Mouse (Mus musculus) CD4-positive, CD25-positive, alpha-beta regulatory T cell, adult 2 months (primary cell): ENCODE data around the gene Lix1.

Experiments
- DNase-seq: peaks from one replicate; pipeline ENCODE4 v3.0.0-alpha.2; 2012; ENCODE audit warnings: low read depth, low spot score

Lix1 gene

GRCm38 (mm10) chr17:17402222-17403004 is at the start of gene Lix1:
Lix1 (plus strand) TSS chr17:17402672.
- peak; percentile 28 for DNase-seq

- DNase-seq, result no peak
These were observed 28.9 kb upstream of the Lix1 start for GRCm38 (mm10) chr17:17373550-17373917.

GRCm38 (mm10) chr17:17373918-17374910 is 28.3 kb upstream of the Lix1 start, which contains the start of gene Riok2:
Riok2 (plus strand) TSS chr17:17374309.
- peak; percentile 98 for DNase-seq

GRCm38 (mm10) chr17:17375581-17375980 is 26.9 kb upstream of the Lix1 start:
- no peak for DNase-seq

- no peak for DNase-seq
These were observed 18.8 kb upstream of the Lix1 start for GRCm38 (mm10) chr17:17383703-17384102.

- DNase-seq, result no peak
These were observed 18.0 kb upstream of the Lix1 start for GRCm38 (mm10) chr17:17384502-17384901.

- peak; percentile 18 for DNase-seq
These were observed 16.4 kb upstream of the Lix1 start for GRCm38 (mm10) chr17:17386117-17386516.

- no peak for DNase-seq
These were observed 10.6 kb upstream of the Lix1 start for GRCm38 (mm10) chr17:17391823-17392222.

GRCm38 (mm10) chr17:17392863-17393262 is 9.6 kb upstream of the Lix1 start:
- DNase-seq, result peak; percentile 34

GRCm38 (mm10) chr17:17393300-17393699 is 9.2 kb upstream of the Lix1 start:
- DNase-seq, result no peak

GRCm38 (mm10) chr17:17394336-17394735 is 8.1 kb upstream of the Lix1 start:
- DNase-seq, result peak; percentile 89

GRCm38 (mm10) chr17:17396869-17397268 is 5.6 kb upstream of the Lix1 start:
- no peak for DNase-seq

GRCm38 (mm10) chr17:17398664-17399063 is 3.8 kb upstream of the Lix1 start:
- DNase-seq, result no peak

GRCm38 (mm10) chr17:17403038-17403437 is 566 bp downstream of the Lix1 start:
- DNase-seq, result no peak

GRCm38 (mm10) chr17:17403578-17404112 is 1.2 kb downstream of the Lix1 start:
- no peak for DNase-seq

GRCm38 (mm10) chr17:17404811-17405544 is 2.5 kb downstream of the Lix1 start:
- peak; percentile 46 for DNase-seq

GRCm38 (mm10) chr17:17405606-17406005 is 3.1 kb downstream of the Lix1 start:
- DNase-seq, result no peak

GRCm38 (mm10) chr17:17408137-17408536 is 5.7 kb downstream of the Lix1 start:
- DNase-seq, result no peak

GRCm38 (mm10) chr17:17408720-17409478 is 6.4 kb downstream of the Lix1 start:
- no peak for DNase-seq

- DNase-seq, result no peak
These were observed 7.1 kb downstream of the Lix1 start for GRCm38 (mm10) chr17:17409601-17410000.

- DNase-seq, result no peak
These were observed 9.0 kb downstream of the Lix1 start for GRCm38 (mm10) chr17:17411443-17411842.
